Mouse (Mus musculus) left cerebral cortex, postnatal 14 days (tissue): ENCODE results near the gene Acsm5. TPM values are rescaled to one million over a fixed set of nuclear protein-coding genes. Genes with fewer than 3 reads are reported as not detected.
"Not testable (repeated sequence)": the region's sequence is repeated elsewhere in the genome, so short reads cannot be mapped to it uniquely, and the experiment has no call there.

ENCODE experiments used
- DNase-seq, 2 experiments: peaks; one replicate each; pipeline ENCODE4 v3.0.0; 2021 to 2022; ENCODE audit warnings: low spot score in 2 of 2, mixed read lengths in 1 of 2
- intact Hi-C: fragments of 180-260 bp; cut with DNase I; formaldehyde crosslinking; loops from one replicate; pipeline ENCODE4 v1.15.1; 2025
- total RNA-seq, 2 experiments: library from RNA; stranded (reverse); gene quantifications; 2 replicates each; pipeline ENCODE4 v1.2.3; 2021

Gene Acsm5
- total RNA-seq, 2 experiments from 2014 or later: 0.42 to 0.72 TPM

- no peak for DNase-seq
- intact Hi-C loops: no loop called here
Measured at GRCm38 (mm10) chr7:119532924-119533323, 13.7 kb downstream of the Acsm5 start.

- no peak for DNase-seq
- intact Hi-C loops: no loop called here
Measured at GRCm38 (mm10) chr7:119534389-119534788, 15.1 kb downstream of the Acsm5 start.

DNA sequence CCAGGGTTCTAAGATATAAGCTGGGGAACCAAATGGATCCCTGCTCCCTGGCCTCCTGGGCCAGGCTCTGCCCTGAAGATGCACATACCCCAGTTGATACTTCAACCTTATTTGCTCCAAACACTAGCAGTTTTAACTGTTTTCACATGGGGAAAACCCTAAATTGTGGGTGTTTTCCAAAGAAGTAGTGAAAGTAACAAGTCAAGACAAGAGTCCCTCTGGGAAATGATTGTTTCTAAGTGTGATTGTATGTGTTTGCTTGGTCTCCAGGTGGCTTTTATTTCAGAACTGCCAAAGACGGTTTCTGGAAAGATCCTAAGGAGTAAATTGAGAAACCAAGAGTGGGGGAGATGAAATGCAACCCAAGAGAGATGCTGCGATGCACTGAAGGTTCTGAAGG, 23.2 kb downstream of the Acsm5 start:
- intact Hi-C loops: no loop called here
- no peak for DNase-seq

DNA sequence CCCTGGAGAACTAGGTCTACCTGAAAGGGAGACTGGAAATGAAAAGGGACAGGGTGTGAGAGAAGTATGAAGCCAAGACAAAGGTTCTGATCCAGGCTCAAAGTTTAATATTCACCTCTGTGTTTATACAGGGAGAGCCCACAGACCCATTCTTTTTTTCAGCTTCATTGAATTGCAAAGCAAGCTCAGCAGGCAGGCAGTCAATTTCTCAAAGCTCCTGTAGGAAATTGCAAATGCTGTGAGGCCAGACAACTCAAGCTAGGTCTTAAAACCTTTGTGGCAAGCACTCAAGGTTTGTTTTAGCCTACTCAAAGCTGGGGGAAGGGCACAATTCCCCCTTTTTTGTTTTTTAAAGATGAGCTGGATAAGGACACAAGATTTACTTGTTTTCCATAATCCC, 26.3 kb downstream of the Acsm5 start:
- no peak for DNase-seq
- intact Hi-C loops: no loop called here

DNA sequence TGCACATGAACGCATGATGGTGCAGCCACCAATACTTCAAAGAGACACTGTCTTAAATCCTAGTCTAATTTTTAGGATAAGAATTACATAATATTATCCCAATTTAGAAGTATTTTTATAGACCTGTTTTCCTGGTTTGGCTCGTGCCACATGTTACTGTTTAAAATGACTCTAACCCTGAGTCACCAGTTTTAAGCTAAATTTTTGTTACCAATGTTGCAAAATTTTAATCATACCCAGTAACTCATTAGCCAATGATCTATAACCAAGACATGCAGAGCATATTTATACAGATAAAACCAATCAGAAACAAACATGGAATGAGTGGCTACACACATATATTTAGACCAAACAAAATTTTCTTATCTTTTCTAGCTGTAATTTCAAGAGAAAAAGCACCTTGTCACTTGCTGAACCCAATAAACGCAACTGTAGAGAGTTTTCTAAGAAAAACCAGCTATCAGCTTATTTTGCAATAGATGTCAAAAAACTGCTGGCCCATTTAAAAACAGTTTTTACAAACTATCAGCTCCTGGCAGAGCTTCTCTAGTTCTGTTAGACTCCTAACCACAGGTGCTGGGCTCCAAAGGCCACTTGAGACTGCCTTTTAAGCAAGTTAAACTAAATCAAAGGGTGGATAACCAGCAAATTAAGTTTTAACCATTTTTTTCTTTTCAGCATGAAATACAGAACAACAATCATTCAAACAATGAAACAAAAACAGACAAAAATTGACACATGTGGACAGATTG, 31.4 kb downstream of the Acsm5 start:
- intact Hi-C loops: no loop called here
- DNase-seq: no peak

GRCm38 (mm10) chr7:119554040-119554439, 34.8 kb downstream of the Acsm5 start, which contains the start of gene Acsm2:
Gene Acsm2, plus strand, starts transcription at chr7:119554340.
- intact Hi-C loops: no loop called here
- DNase-seq: no peak

GRCm38 (mm10) chr7:119559789-119560451, 40.7 kb downstream of the Acsm5 start:
- DNase-seq: no peak
- intact Hi-C loops: no loop called here

DNA sequence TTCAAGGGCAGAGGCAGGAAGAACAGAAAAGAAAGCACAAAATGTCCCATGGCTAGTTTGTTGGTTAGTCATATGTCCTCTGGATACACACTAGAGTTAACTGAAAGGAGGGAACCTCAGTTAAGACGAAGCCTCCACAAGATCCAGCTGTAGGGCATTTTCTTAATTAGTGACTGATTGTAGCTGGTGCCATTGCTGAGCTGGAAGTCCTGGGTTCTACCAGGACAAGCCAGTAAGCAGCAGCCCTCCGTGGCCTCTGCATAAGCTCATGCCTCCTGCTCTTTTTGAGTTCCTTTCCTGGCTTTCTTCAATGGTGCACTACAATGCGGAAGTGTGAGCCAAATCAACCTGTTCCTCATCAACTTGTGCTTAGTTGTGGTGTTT, 41.2 kb downstream of the Acsm5 start:
- DNase-seq: no peak
- intact Hi-C loops: no loop called here

DNA sequence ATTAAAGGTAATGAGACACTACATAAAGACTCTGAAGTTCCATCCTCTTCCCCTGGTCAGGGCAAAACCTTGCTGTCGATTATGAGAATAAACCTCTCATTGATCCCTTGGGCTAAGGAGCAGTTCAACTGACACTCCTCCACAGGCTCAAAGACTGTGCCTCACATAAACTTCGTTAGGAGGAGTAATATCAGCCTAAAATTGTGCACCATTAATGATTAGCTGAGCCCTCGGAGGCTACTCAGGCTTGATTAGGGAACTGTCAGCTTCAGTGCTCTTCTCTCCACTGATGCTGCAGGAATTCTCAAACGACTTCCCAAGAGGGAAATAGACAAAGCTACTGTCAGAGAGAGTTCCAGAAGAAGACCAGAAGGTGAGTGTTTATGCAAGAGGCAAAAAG, 42.2 kb downstream of the Acsm5 start:
- no peak for DNase-seq
- intact Hi-C loops: no loop called here

DNA sequence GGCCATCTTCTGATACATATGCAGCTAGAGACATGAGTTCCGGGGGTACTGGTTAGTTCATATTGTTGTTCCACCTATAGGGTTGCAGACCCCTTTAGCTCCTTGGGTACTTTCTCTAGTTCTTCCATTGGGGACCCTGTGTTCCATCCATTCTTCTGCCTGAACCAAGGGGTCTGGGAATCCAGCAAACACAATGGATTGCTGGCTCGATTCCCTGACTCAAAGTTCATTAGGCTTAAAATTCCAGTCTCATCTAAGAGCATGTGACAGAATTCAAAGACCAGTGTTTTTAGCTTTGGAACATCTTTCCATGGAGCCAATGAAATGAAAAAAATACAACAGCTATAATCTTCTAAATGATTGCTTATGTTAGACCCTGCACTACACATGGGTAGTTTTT, 43.2 kb downstream of the Acsm5 start:
- intact Hi-C loops, DNase-seq: not testable (repeated sequence)

DNA sequence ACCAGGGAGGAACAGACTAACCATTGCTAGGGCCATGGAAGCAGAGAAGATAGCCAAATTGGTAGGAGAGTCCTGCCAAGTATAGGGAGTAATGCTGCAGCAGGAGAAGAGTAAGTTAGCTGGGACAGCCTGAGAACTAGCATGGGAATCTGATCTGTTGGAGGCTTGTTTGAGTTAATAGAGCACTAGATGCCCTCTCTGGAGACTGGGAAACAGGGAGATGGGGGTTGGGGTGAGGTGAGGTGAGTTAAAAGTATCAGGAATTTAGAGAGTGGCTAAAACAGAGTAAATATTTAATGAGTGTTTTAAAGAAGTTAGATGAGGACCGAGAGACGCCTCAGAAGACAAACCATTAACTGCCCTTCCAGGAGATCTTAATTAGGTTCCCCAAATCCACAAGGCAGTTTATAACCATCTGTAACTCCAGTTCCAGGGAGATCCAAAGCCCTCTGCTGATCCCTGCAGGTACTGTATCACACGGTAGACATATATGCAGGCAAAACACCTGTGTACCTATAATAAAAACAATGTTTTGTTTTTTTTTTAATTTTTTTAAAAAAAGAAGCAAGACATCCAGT, 75.4 kb downstream of the Acsm5 start:
- DNase-seq: no peak
- intact Hi-C loops: no loop called here

Other genes starting within 250 kb of the Acsm5 start
- gene Gp2, start 60.2 kb upstream of the Acsm5 start, total RNA-seq: not detected
- gene Umod, start 40.2 kb upstream of the Acsm5 start, total RNA-seq: not detected
- not detected for gene Pdilt, start 4.0 kb downstream of the Acsm5 start, total RNA-seq
- not detected for gene Acsm2, start 34.9 kb downstream of the Acsm5 start, total RNA-seq
- gene Acsm1, start 87.6 kb downstream of the Acsm5 start, total RNA-seq: not detected
- gene Acsm4, start 170.6 kb downstream of the Acsm5 start, total RNA-seq: not detected
- 10 to 100 TPM; 33.8 to 38.8 TPM for gene Thumpd1, start 201.3 kb downstream of the Acsm5 start, total RNA-seq
- not detected for gene Acsm3, start 241.5 kb downstream of the Acsm5 start, total RNA-seq